Mouse (Mus musculus) limb, embryonic 10.5 days (tissue): ENCODE results near the gene Pkd1l1. TPM values are rescaled to one million over a fixed set of nuclear protein-coding genes. Genes with fewer than 3 reads are reported as not detected.
A peak's percentile ranks its signal among the peaks of the same experiment; 100 is the strongest.

Source experiments
- DNase-seq: peaks from one replicate; pipeline ENCODE4 v3.0.0-alpha.2; 2017; ENCODE audit warnings: low spot score
- H3K27ac ChIP-seq: fragments of 300-500 bp; sonication (generic); 2 replicates; pipeline ENCODE4 v1.5.1; 2016; ENCODE audit warnings: mild to moderate bottlenecking
- H3K27me3 ChIP-seq: fragments of 300-500 bp; sonication (generic); 2 replicates; pipeline ENCODE4 v1.6.1; 2016; ENCODE audit warnings: low read depth, mild to moderate bottlenecking; ENCODE audit not compliant: poor library complexity, severe bottlenecking
- H3K36me3 ChIP-seq: fragments of 300-500 bp; sonication (generic); 2 replicates; pipeline ENCODE4 v1.6.1; 2016; ENCODE audit warnings: mild to moderate bottlenecking, moderate library complexity
- H3K4me1 ChIP-seq: fragments of 300-500 bp; sonication (generic); 2 replicates; pipeline ENCODE4 v1.6.1; 2016
- H3K4me3 ChIP-seq: fragments of 300-500 bp; sonication (generic); 2 replicates; pipeline ENCODE4 v1.5.1; 2016; ENCODE audit warnings: mild to moderate bottlenecking, moderate library complexity
- H3K9me3 ChIP-seq: fragments of 300-500 bp; sonication (generic); replicated peaks from 2 replicates; pipeline ENCODE4 v1.6.1; 2016; ENCODE audit warnings: mild to moderate bottlenecking
- WGBS: fragments of 180-500 bp; shearing (Covaris S2); methylation state at CpG from one replicate; pipeline ENCODE4 v1.1.7; 2016; 5-methylcytosine and 5-hydroxymethylcytosine counted together
- polyA plus RNA-seq: library from polyadenylated mRNA; unstranded; fragments of >200 nt; fragmentation: Nextera tagmentation; extraction: Ambion mirVana; gene quantifications from 2 replicates; pipeline ENCODE4 v1.2.1, GENCODE M21; 2016

The Pkd1l1 gene
- polyA plus RNA-seq, 1 experiment from 2014 or later = not detected

GRCm38 (mm10) chr11:8797486-8797885, 175.6 kb downstream of the Pkd1l1 start:
- Histone ChIP-seq H3K9me3 (no peaks in the 10 kb centered on the region), H3K4me1 (peaks cover 65% of the 10 kb centered on the region), H3K36me3 (no peaks in the 10 kb centered on the region), H3K27ac (peak overlapping the region; percentile 63), H3K4me3 (no peak overlapping the region), H3K27me3 (no peaks in the 10 kb centered on the region)
- 59% methylated on average over 5 of the region's 5 CpGs for WGBS
- peak; percentile 30 for DNase-seq

GRCm38 (mm10) chr11:8795031-8795430, 178.0 kb downstream of the Pkd1l1 start:
- DNase-seq = no peak
- whole genome bisulfite sequencing = 86% methylated on average over 3 of the region's 3 CpGs
- no peaks in the 10 kb centered on the region for H3K9me3 ChIP-seq
- H3K36me3 ChIP-seq = no peaks in the 10 kb centered on the region
- H3K27me3 ChIP-seq = no peaks in the 10 kb centered on the region
- H3K4me3 ChIP-seq = no peak overlapping the region
- peak overlapping the region; percentile 53; the same call in 1 of the 2 replicates for H3K27ac ChIP-seq
- peaks cover 85% of the 10 kb centered on the region for H3K4me1 ChIP-seq

GRCm38 (mm10) chr11:8792146-8792545, 180.9 kb downstream of the Pkd1l1 start:
- Histone ChIP-seq H3K9me3 (no peaks in the 10 kb centered on the region), H3K27ac (peak overlapping the region; percentile 76; the same call in 1 of the 2 replicates), H3K4me3 (no peak overlapping the region), H3K36me3 (no peaks in the 10 kb centered on the region), H3K4me1 (peaks cover 73% of the 10 kb centered on the region), H3K27me3 (no peaks in the 10 kb centered on the region)
- 92% methylated on average over 2 of the region's 2 CpGs for WGBS
- DNase-seq = no peak

- H3K9me3 ChIP-seq = no peaks in the 10 kb centered on the region
- H3K36me3 ChIP-seq = no peaks in the 10 kb centered on the region
- H3K4me1 ChIP-seq = peaks cover 56% of the 10 kb centered on the region
- no peaks in the 10 kb centered on the region for H3K27me3 ChIP-seq
- peak overlapping the region; percentile 61; the same call in 1 of the 2 replicates for H3K27ac ChIP-seq
- 77% methylated on average over 5 of the region's 5 CpGs for WGBS
- DNase-seq = no peak
- H3K4me3 ChIP-seq = no peak overlapping the region
Measured at GRCm38 (mm10) chr11:8789186-8789585, 183.9 kb downstream of the Pkd1l1 start.

GRCm38 (mm10) chr11:8787604-8788003, 185.5 kb downstream of the Pkd1l1 start:
- no peaks in the 10 kb centered on the region for H3K27me3 ChIP-seq
- H3K4me3 ChIP-seq = no peak overlapping the region
- H3K36me3 ChIP-seq = no peaks in the 10 kb centered on the region
- H3K4me1 ChIP-seq = peaks cover 52% of the 10 kb centered on the region
- no peak overlapping the region for H3K27ac ChIP-seq
- no peak for DNase-seq
- WGBS = 86% methylated on average over 3 of the region's 3 CpGs
- H3K9me3 ChIP-seq = no peaks in the 10 kb centered on the region

- WGBS = 73% methylated on average over 4 of the region's 4 CpGs
- no peaks in the 10 kb centered on the region for H3K36me3 ChIP-seq
- no peaks in the 10 kb centered on the region for H3K27me3 ChIP-seq
- H3K27ac ChIP-seq = peak overlapping the region; percentile 34; the same call in 1 of the 2 replicates
- no peak for DNase-seq
- no peak overlapping the region for H3K4me3 ChIP-seq
- H3K9me3 ChIP-seq = no peaks in the 10 kb centered on the region
- H3K4me1 ChIP-seq = peaks cover 47% of the 10 kb centered on the region
Measured at GRCm38 (mm10) chr11:8784413-8784812, 188.7 kb downstream of the Pkd1l1 start.

GRCm38 (mm10) chr11:8782141-8782465, 191.0 kb downstream of the Pkd1l1 start:
- 89% methylated on average over 3 of the region's 3 CpGs for WGBS

GRCm38 (mm10) chr11:8781308-8782140, 191.5 kb downstream of the Pkd1l1 start:
- Histone ChIP-seq H3K27me3 (no peaks in the 10 kb centered on the region), H3K36me3 (no peaks in the 10 kb centered on the region), H3K4me1 (peaks cover 42% of the 10 kb centered on the region), H3K4me3 (no peak overlapping the region), H3K9me3 (no peaks in the 10 kb centered on the region), H3K27ac (peak overlapping the region; percentile 57)
- WGBS = 56% methylated on average over 10 of the region's 10 CpGs
- no peak for DNase-seq

More at GRCm38 (mm10) chr11:8782141-8782465, 191.0 kb downstream of the Pkd1l1 start:
- DNase-seq = no peak
- Histone ChIP-seq H3K36me3 (no peaks in the 10 kb centered on the region), H3K4me3 (no peak overlapping the region), H3K27me3 (no peaks in the 10 kb centered on the region), H3K9me3 (no peaks in the 10 kb centered on the region), H3K27ac (peak overlapping the region; percentile 57), H3K4me1 (peaks cover 42% of the 10 kb centered on the region)

GRCm38 (mm10) chr11:8779427-8779826, 193.6 kb downstream of the Pkd1l1 start:
- H3K36me3 ChIP-seq = no peaks in the 10 kb centered on the region
- WGBS = 92% methylated on average over 3 of the region's 3 CpGs
- no peaks in the 10 kb centered on the region for H3K27me3 ChIP-seq
- no peak overlapping the region for H3K4me3 ChIP-seq
- peaks cover 32% of the 10 kb centered on the region for H3K4me1 ChIP-seq
- no peak overlapping the region for H3K27ac ChIP-seq
- no peak for DNase-seq
- H3K9me3 ChIP-seq = no peaks in the 10 kb centered on the region

Other genes with a start within 250 kb of the Pkd1l1 start
- gene Hus1, start 37.9 kb upstream of the Pkd1l1 start, polyA plus RNA-seq = 22.6 and 25.3 TPM in 2 replicates
- gene Gm11992, start 75.3 kb upstream of the Pkd1l1 start, polyA plus RNA-seq = 0.09 and 0.25 TPM in 2 replicates
- gene Sun3, start 75.7 kb upstream of the Pkd1l1 start, polyA plus RNA-seq = not detected in 2 replicates
- gene Upp1, start 144.8 kb upstream of the Pkd1l1 start, polyA plus RNA-seq = 5.0 and 5.2 TPM in 2 replicates
- 0.01 TPM in 1 of 2 replicates, not detected in the other for gene Abca13, start 218.7 kb upstream of the Pkd1l1 start, polyA plus RNA-seq